Mouse (Mus musculus): ENCODE data around the gene Gng13. TPM values are rescaled to one million over a fixed set of nuclear protein-coding genes. Genes with fewer than 3 reads are reported as not detected.

Gng13 gene
- polyA plus RNA-seq, 1 experiment: not detected

DNA sequence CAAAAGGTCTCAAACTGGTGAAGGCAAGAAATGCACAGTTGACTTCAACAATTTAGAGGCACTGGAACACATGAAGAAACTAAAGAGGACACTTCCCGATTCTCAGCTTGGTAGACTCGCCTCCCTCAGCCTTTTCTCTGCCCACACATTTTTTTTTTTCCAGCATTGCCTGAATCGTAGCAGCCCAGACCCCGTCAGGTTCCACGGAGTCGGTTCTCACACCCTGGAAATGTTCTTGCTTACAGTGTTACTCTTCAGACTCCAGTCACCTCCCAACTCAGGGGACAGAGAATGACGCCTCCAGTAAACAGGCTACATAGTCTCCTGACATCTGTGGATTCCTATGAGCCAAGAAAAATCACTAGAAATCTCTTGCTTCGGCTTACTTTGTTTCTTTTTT lies 43.2 kb downstream of the Gng13 start:
- no peak overlapping the region for H3K27ac ChIP-seq (ENCODE audit: insufficient read depth, low read depth, low read length)
- 54% methylated on average over 8 of the region's 8 CpGs for WGBS
- no peaks in the 10 kb centered on the region; the same call in 1 of the 2 replicates for H3K4me1 ChIP-seq (ENCODE audit: control insufficient read depth, insufficient read depth, low read length)
- H3K4me3 ChIP-seq (ENCODE audit: insufficient read depth, low read depth, low read length): no peak overlapping the region
- TF ChIP-seq CTCF (IDR thresholded peaks at IDR 0.05; ENCODE audit: insufficient read depth, low read depth, low read length) (no peak), POLR2A (IDR thresholded peaks at IDR 0.05; ENCODE audit: insufficient read depth, low read depth, low read length) (no peak)

DNA sequence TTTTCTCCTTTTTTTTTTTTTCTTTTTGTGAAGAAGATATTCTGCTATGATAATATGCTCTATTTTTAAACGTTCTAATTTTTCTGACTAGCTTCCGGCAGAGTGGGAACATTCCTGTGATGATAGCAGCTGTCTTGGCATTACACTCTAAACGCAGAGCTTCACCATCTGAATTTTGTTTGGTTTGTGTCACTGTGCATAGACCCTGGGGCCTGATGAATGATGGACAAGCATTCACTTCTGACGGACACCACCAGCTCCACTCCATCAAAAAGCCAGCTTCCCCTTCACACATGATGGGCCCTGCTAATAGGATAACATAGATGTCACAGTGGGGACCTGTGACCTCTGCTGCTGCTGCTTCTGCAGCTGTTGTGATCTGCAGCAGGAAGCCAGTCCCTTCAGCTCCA lies 44.6 kb downstream of the Gng13 start:
- 44% methylated on average over 4 of the region's 4 CpGs for WGBS
- Histone ChIP-seq H3K4me1 (ENCODE audit: control insufficient read depth, insufficient read depth, low read length) (no peaks in the 10 kb centered on the region; the same call in 1 of the 2 replicates), H3K27ac (ENCODE audit: insufficient read depth, low read depth, low read length) (no peak overlapping the region)

DNA sequence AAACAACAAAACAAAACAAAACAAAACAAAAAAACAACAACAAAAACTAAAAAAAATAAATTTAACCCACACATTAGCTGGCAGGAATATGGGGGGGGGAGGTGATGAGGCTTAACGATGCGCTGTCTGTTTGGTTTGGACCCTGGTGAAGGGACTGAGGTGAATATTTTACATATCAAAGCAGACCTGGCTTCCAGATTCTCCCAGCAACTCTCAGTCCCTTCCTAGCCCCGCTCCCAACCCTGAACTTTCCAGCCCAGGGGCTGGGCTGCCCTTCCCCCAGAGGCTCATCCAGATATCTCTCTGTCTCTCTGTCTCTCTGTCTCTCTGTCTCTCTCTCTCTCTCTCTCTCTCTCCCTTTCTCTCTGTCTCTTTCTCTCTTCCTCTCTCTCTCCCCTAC lies 45.6 kb downstream of the Gng13 start:
- no peak overlapping the region for H3K27ac ChIP-seq (ENCODE audit: insufficient read depth, low read depth, low read length)
- WGBS: 47% methylated on average over 3 of the region's 3 CpGs
- no peak overlapping the region for H3K4me3 ChIP-seq (ENCODE audit: insufficient read depth, low read depth, low read length)
- TF ChIP-seq POLR2A (IDR thresholded peaks at IDR 0.05; ENCODE audit: insufficient read depth, low read depth, low read length): no peak
- no peak for TF ChIP-seq CTCF (IDR thresholded peaks at IDR 0.05; ENCODE audit: insufficient read depth, low read depth, low read length)
- no peaks in the 10 kb centered on the region; the same call in 1 of the 2 replicates for H3K4me1 ChIP-seq (ENCODE audit: control insufficient read depth, insufficient read depth, low read length)

More for the DNA sequence above, 44.6 kb downstream of the Gng13 start:
- TF ChIP-seq CTCF (IDR thresholded peaks at IDR 0.05; ENCODE audit: insufficient read depth, low read depth, low read length): no peak
- TF ChIP-seq POLR2A (IDR thresholded peaks at IDR 0.05; ENCODE audit: insufficient read depth, low read depth, low read length): no peak
- H3K4me3 ChIP-seq (ENCODE audit: insufficient read depth, low read depth, low read length): no peak overlapping the region

DNA sequence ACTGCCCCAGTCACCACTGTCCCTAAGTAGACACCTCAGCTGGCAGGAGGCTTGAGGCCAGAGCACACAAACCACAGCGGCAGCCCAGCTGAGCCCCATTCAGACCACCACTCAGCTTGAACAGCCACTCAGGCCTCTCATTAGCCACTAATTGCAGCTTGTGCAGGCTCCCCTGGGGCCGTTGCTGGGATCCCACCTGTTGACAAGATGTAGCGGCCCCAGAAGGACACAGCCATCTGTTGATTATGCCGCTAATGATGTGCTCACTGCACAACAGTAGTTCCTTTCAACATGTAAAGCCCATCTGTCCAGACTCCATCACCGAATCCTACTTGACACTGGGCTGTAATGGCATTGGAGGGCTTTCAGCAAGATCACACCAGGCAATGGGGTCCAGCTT lies 48.9 kb downstream of the Gng13 start:
- 15% methylated on average over 5 of the region's 5 CpGs for WGBS
- no peak overlapping the region for H3K4me3 ChIP-seq (ENCODE audit: insufficient read depth, low read depth, low read length)
- H3K27ac ChIP-seq (ENCODE audit: insufficient read depth, low read depth, low read length): no peak overlapping the region
- H3K4me1 ChIP-seq (ENCODE audit: control insufficient read depth, insufficient read depth, low read length): no peaks in the 10 kb centered on the region; the same call in 1 of the 2 replicates
- TF ChIP-seq CTCF (IDR thresholded peaks at IDR 0.05; ENCODE audit: insufficient read depth, low read depth, low read length) (no peak), POLR2A (IDR thresholded peaks at IDR 0.05; ENCODE audit: insufficient read depth, low read depth, low read length) (no peak)

Other genes with a start within 250 kb of the Gng13 start
- not detected in 2 replicates for gene Sstr5, start 219.9 kb upstream of the Gng13 start, polyA plus RNA-seq (2012; ENCODE audit: insufficient read depth, insufficient read length, low replicate concordance, missing spikeins)
- gene Sox8, start 146.5 kb upstream of the Gng13 start, polyA plus RNA-seq (2012; ENCODE audit: insufficient read depth, insufficient read length, low replicate concordance, missing spikeins): not detected in 2 replicates
- gene Lmf1, start 138.1 kb upstream of the Gng13 start, polyA plus RNA-seq (2012; ENCODE audit: insufficient read depth, insufficient read length, low replicate concordance, missing spikeins): not detected in 2 replicates
- gene Chtf18, start 10.2 kb downstream of the Gng13 start, polyA plus RNA-seq (2012; ENCODE audit: insufficient read depth, insufficient read length, low replicate concordance, missing spikeins): not detected in 2 replicates
- gene Rpusd1, start 10.5 kb downstream of the Gng13 start, polyA plus RNA-seq (2012; ENCODE audit: insufficient read depth, insufficient read length, low replicate concordance, missing spikeins): not detected in 2 replicates
- not detected in 2 replicates for gene Mslnl, start 18.9 kb downstream of the Gng13 start, polyA plus RNA-seq (2012; ENCODE audit: insufficient read depth, insufficient read length, low replicate concordance, missing spikeins)
- gene Msln, start 37.2 kb downstream of the Gng13 start, polyA plus RNA-seq (2012; ENCODE audit: insufficient read depth, insufficient read length, low replicate concordance, missing spikeins): not detected in 2 replicates
- not detected in 2 replicates for gene Narfl, start 56.6 kb downstream of the Gng13 start, polyA plus RNA-seq (2012; ENCODE audit: insufficient read depth, insufficient read length, low replicate concordance, missing spikeins)
- not detected in 2 replicates for gene Haghl, start 68.5 kb downstream of the Gng13 start, polyA plus RNA-seq (2012; ENCODE audit: insufficient read depth, insufficient read length, low replicate concordance, missing spikeins)
- gene Ccdc78, start 69.4 kb downstream of the Gng13 start, polyA plus RNA-seq (2012; ENCODE audit: insufficient read depth, insufficient read length, low replicate concordance, missing spikeins): not detected in 2 replicates
- gene Fam173a, start 75.7 kb downstream of the Gng13 start, polyA plus RNA-seq (2012; ENCODE audit: insufficient read depth, insufficient read length, low replicate concordance, missing spikeins): not detected in 2 replicates
- gene AC134908.4, start 78.5 kb downstream of the Gng13 start, polyA plus RNA-seq (2012; ENCODE audit: insufficient read depth, insufficient read length, low replicate concordance, missing spikeins): not detected in 2 replicates
- not detected in 2 replicates for gene Metrn, start 80.0 kb downstream of the Gng13 start, polyA plus RNA-seq (2012; ENCODE audit: insufficient read depth, insufficient read length, low replicate concordance, missing spikeins)
- gene Fbxl16, start 91.9 kb downstream of the Gng13 start, polyA plus RNA-seq (2012; ENCODE audit: insufficient read depth, insufficient read length, low replicate concordance, missing spikeins): not detected in 2 replicates
- gene Wdr24, start 106.5 kb downstream of the Gng13 start, polyA plus RNA-seq (2012; ENCODE audit: insufficient read depth, insufficient read length, low replicate concordance, missing spikeins): not detected in 2 replicates
- not detected in 2 replicates for gene Jmjd8, start 111.7 kb downstream of the Gng13 start, polyA plus RNA-seq (2012; ENCODE audit: insufficient read depth, insufficient read length, low replicate concordance, missing spikeins)
- not detected in 2 replicates for gene Stub1, start 116.2 kb downstream of the Gng13 start, polyA plus RNA-seq (2012; ENCODE audit: insufficient read depth, insufficient read length, low replicate concordance, missing spikeins)
- gene Rhbdl1, start 120.1 kb downstream of the Gng13 start, polyA plus RNA-seq (2012; ENCODE audit: insufficient read depth, insufficient read length, low replicate concordance, missing spikeins): not detected in 2 replicates
- not detected in 2 replicates for gene Gm20683, start 124.6 kb downstream of the Gng13 start, polyA plus RNA-seq (2012; ENCODE audit: insufficient read depth, insufficient read length, low replicate concordance, missing spikeins)
- gene Rhot2, start 127.7 kb downstream of the Gng13 start, polyA plus RNA-seq (2012; ENCODE audit: insufficient read depth, insufficient read length, low replicate concordance, missing spikeins): not detected in 2 replicates
- not detected in 2 replicates for gene Wdr90, start 144.3 kb downstream of the Gng13 start, polyA plus RNA-seq (2012; ENCODE audit: insufficient read depth, insufficient read length, low replicate concordance, missing spikeins)
- not detected in 2 replicates for gene Mcrip2, start 151.6 kb downstream of the Gng13 start, polyA plus RNA-seq (2012; ENCODE audit: insufficient read depth, insufficient read length, low replicate concordance, missing spikeins)
- not detected in 2 replicates for gene Mettl26, start 157.9 kb downstream of the Gng13 start, polyA plus RNA-seq (2012; ENCODE audit: insufficient read depth, insufficient read length, low replicate concordance, missing spikeins)
- not detected in 2 replicates for gene Wfikkn1, start 163.7 kb downstream of the Gng13 start, polyA plus RNA-seq (2012; ENCODE audit: insufficient read depth, insufficient read length, low replicate concordance, missing spikeins)
- not detected in 2 replicates for gene Rab40c, start 202.6 kb downstream of the Gng13 start, polyA plus RNA-seq (2012; ENCODE audit: insufficient read depth, insufficient read length, low replicate concordance, missing spikeins)
- gene Pigq, start 227.8 kb downstream of the Gng13 start, polyA plus RNA-seq (2012; ENCODE audit: insufficient read depth, insufficient read length, low replicate concordance, missing spikeins): not detected in 2 replicates
- gene Nhlrc4, start 227.8 kb downstream of the Gng13 start, polyA plus RNA-seq (2012; ENCODE audit: insufficient read depth, insufficient read length, low replicate concordance, missing spikeins): not detected in 2 replicates
- gene A930017K11Rik, start 235.4 kb downstream of the Gng13 start, polyA plus RNA-seq (2012; ENCODE audit: insufficient read depth, insufficient read length, low replicate concordance, missing spikeins): not detected in 2 replicates

Data from olfactory bulb, adult 2 months (tissue).